Mouse (Mus musculus) stomach, postnatal 0 days (tissue): ENCODE data around the gene Trdmt1.

ENCODE experiments used
- CTCF ChIP-seq: IDR thresholded peaks from 2 replicates; pipeline ENCODE4 v1.5.1; 2016; ENCODE audit warnings: antibody characterized with exemption, low read depth, mild to moderate bottlenecking, moderate library complexity
- EP300 ChIP-seq: optimal IDR thresholded peaks from 2 replicates; pipeline ENCODE3; 2016; ENCODE audit warnings: antibody characterized with exemption

GRCm38 (mm10) chr2:13560396-13560795 lies 15.9 kb upstream of the Trdmt1 start:
- no peak for TF ChIP-seq CTCF
- no peak for TF ChIP-seq EP300
